Comparison of ENCODE assay signal across 14 mouse cellular contexts in genomic region chr2:31267447-31267846, GRCm38 (mm10). TPM values are rescaled to one million over a fixed set of nuclear protein-coding genes. Genes with fewer than 3 reads are reported as not detected.
DNase-seq lines count a peak whose midpoint lies in the region; ATAC-seq lines count a peak whose summit lies in the region.
"Had no signal": no experiment of that assay in that cellular context is flagged by ENCODE, and none has a peak within 500 bp of the region (broad histone marks: within the 10 kb centered on the region; RNA-seq: fewer than 3 reads in every experiment).

No protein-coding gene starts in this region.

- WGBS in hindbrain, embryonic 16.5 days: 18% methylated on average over 6 of the region's 6 CpGs

- no peak for ATAC-seq in hindbrain, embryonic 16.5 days

- no peak overlapping the region for H3K4me3 ChIP-seq in hindbrain, embryonic 16.5 days (ENCODE audit: low read length)
- H3K4me3 ChIP-seq: erythroblast, embryonic 14.5 days had no signal

- H3K4me2 ChIP-seq in hindbrain, embryonic 16.5 days (ENCODE audit: low read length): no peak overlapping the region

- no peaks in the 10 kb centered on the region for H3K9me3 ChIP-seq in hindbrain, embryonic 16.5 days (ENCODE audit: control insufficient read depth, low read length)
- H3K9me3 ChIP-seq: G1E had no signal

- 0 out of 2 replicates have a peak overlapping the region, but pooled peaks have one; percentile 37 for H3K27ac ChIP-seq in hindbrain, embryonic 16.5 days (ENCODE audit: low read depth, low read length)

- no peaks in the 10 kb centered on the region for H3K27me3 ChIP-seq in hindbrain, embryonic 16.5 days (replicated peaks; ENCODE audit: control insufficient read depth, insufficient read depth, low read length)

- intact Hi-C loops in left cerebral cortex, postnatal 4 days (cut with DNase I): no loop called here
- intact Hi-C loops in left cerebral cortex, postnatal 36 days (cut with DNase I): no loop called here

- H3K4me1 ChIP-seq in hindbrain, embryonic 16.5 days (ENCODE audit: control insufficient read depth, insufficient read depth, low read depth, low read length): peaks cover 60% of the 10 kb centered on the region

- 0 out of 2 replicates have a peak, but pooled peaks cover 2% of the 10 kb centered on the region for H3K36me3 ChIP-seq in hindbrain, embryonic 16.5 days (ENCODE audit: control insufficient read depth, insufficient read depth, low read length)
- H3K36me3 ChIP-seq: G1E had no signal

- peak; percentile 32 to 44 for DNase-seq in cerebellum, postnatal 25 days
- no peak for DNase-seq in cerebellum, postnatal 36 days
- peak; percentile 40 for DNase-seq in left cerebral cortex, postnatal 4 days
- DNase-seq in left cerebral cortex, postnatal 36 days (ENCODE audit: low spot score in 2 of 2): no peak
- peak; percentile 90 for DNase-seq in retina, postnatal 1 day
- no peak for DNase-seq in lung, postnatal 14 days
- no peak for DNase-seq in cerebellum, adult 11-12 months
- DNase-seq: layer of hippocampus, postnatal 36 days; lung, postnatal 4 days; thymus, postnatal 25 days had no signal

- 0 out of 2 replicates have a peak overlapping the region, but pooled peaks have one; percentile 14 for H3K9ac ChIP-seq in hindbrain, embryonic 16.5 days (ENCODE audit: low read depth, low read length)

RNA-seq across cellular contexts. Expression of gene Ncs1, which starts 21.8 kb away (rescaled TPM):
- 100 to 1,000 TPM; 161 to 162 TPM for total RNA-seq in left cerebral cortex, postnatal 4 days (2021)
- 100 to 1,000 TPM; 210 to 221 TPM for total RNA-seq in left cerebral cortex, postnatal 36 days (2021)
- polyA plus RNA-seq in hindbrain, embryonic 16.5 days (2015; fragmentation: Nextera tagmentation; extraction: Ambion mirVana): 151 and 174 TPM in 2 replicates
- total RNA-seq: neutrophil, adult 5-6 weeks had no signal
- polyA plus RNA-seq: erythroblast, embryonic 14.5 days; G1E had no signal

RNA-seq across cellular contexts. Expression of gene Hmcn2, which starts 46.8 kb away (rescaled TPM):
- total RNA-seq in left cerebral cortex, postnatal 4 days (2021): under 1 TPM; 0.42 to 0.72 TPM
- total RNA-seq in left cerebral cortex, postnatal 36 days (2021): under 1 TPM; 0.54 TPM
- 0.30 TPM in 2 replicates for polyA plus RNA-seq in hindbrain, embryonic 16.5 days (2015; fragmentation: Nextera tagmentation; extraction: Ambion mirVana)
- total RNA-seq: neutrophil, adult 5-6 weeks had no signal
- polyA plus RNA-seq: erythroblast, embryonic 14.5 days; G1E had no signal

Comparison
In these comparisons a context has a peak if more than half of its experiments do, and no peak if none do; other contexts are left out.
1. DNase-seq: peak in cerebellum, postnatal 25 days (2 of 2), left cerebral cortex, postnatal 4 days (single experiment) and retina, postnatal 1 day (single experiment); none in cerebellum, postnatal 36 days (0 of 2), left cerebral cortex, postnatal 36 days (0 of 2), lung, postnatal 14 days (single experiment) and cerebellum, adult 11-12 months (single experiment).